Mouse (Mus musculus) limb, embryonic 12.5 days (tissue): ENCODE measurements at regions not wholly inside any gene's neighbourhood (a gene's known extent, or its start where the extent isn't known, plus 50 kb on each side); places are given as distances from the start of the nearest gene placed in this dataset.
"Not testable (repeated sequence)": the region's sequence is repeated elsewhere in the genome, so short reads cannot be mapped to it uniquely, and the experiment has no call there.

Source experiments
- ATAC-seq: fragments of 200-750 bp; cut with Nextera tagmentation; 2 replicates; pipeline ENCODE4 v1.8.0; 2017; ENCODE audit warnings: low read depth, moderate TSS enrichment; ENCODE audit not compliant: insufficient number of reproducible peaks, insufficient read depth, low FRiP score, low TSS enrichment
- H3K27ac ChIP-seq: fragments of 300-500 bp; sonication (generic); 2 replicates; pipeline ENCODE4 v1.5.1; 2016; ENCODE audit warnings: mild to moderate bottlenecking, moderate library complexity
- H3K27me3 ChIP-seq: fragments of 300-500 bp; sonication (generic); 2 replicates; pipeline ENCODE4 v1.6.1; 2016; ENCODE audit warnings: mild to moderate bottlenecking, moderate library complexity
- H3K36me3 ChIP-seq: fragments of 300-500 bp; sonication (generic); 2 replicates; pipeline ENCODE4 v1.6.1; 2016; ENCODE audit warnings: mild to moderate bottlenecking, moderate library complexity
- H3K4me1 ChIP-seq: fragments of 300-500 bp; sonication (generic); replicated peaks from 2 replicates; pipeline ENCODE4 v1.6.1; 2016
- H3K4me2 ChIP-seq: fragments of 300-500 bp; sonication (generic); 2 replicates; pipeline ENCODE4 v1.6.1; 2016; ENCODE audit warnings: mild to moderate bottlenecking, moderate library complexity
- H3K4me3 ChIP-seq: fragments of 300-500 bp; sonication (generic); replicated peaks from 2 replicates; pipeline ENCODE4 v1.5.1; 2016; ENCODE audit warnings: mild to moderate bottlenecking
- H3K9ac ChIP-seq: fragments of 300-500 bp; sonication (generic); replicated peaks from 2 replicates; pipeline ENCODE4 v1.6.1; 2016; ENCODE audit warnings: mild to moderate bottlenecking, moderate library complexity
- H3K9me3 ChIP-seq: fragments of 300-500 bp; sonication (generic); 2 replicates; pipeline ENCODE4 v1.6.1; 2016; ENCODE audit warnings: mild to moderate bottlenecking, moderate library complexity
- WGBS: fragments of 180-500 bp; shearing (Covaris S2); methylation state at CpG from one replicate; pipeline ENCODE4 v1.1.7; 2016; 5-methylcytosine and 5-hydroxymethylcytosine counted together

- not testable (repeated sequence) for H3K27me3 ChIP-seq, H3K9ac ChIP-seq, H3K36me3 ChIP-seq, H3K4me1 ChIP-seq, H3K27ac ChIP-seq, H3K9me3 ChIP-seq, ATAC-seq, H3K4me3 ChIP-seq, H3K4me2 ChIP-seq
- WGBS: 73% methylated on average over 1 of the region's 2 CpGs
These were observed 96.7 kb downstream of the Zfp369 start for GRCm38 (mm10) chr13:65375273-65375672.

- not testable (repeated sequence) for H3K4me3 ChIP-seq, H3K36me3 ChIP-seq, H3K27me3 ChIP-seq, H3K27ac ChIP-seq, H3K4me1 ChIP-seq, H3K4me2 ChIP-seq, ATAC-seq, H3K9me3 ChIP-seq, H3K9ac ChIP-seq
- 51% methylated on average over 21 of the region's 21 CpGs for WGBS
These were observed 100.8 kb downstream of the Zfp369 start for GRCm38 (mm10) chr13:65379411-65379810.

DNA sequence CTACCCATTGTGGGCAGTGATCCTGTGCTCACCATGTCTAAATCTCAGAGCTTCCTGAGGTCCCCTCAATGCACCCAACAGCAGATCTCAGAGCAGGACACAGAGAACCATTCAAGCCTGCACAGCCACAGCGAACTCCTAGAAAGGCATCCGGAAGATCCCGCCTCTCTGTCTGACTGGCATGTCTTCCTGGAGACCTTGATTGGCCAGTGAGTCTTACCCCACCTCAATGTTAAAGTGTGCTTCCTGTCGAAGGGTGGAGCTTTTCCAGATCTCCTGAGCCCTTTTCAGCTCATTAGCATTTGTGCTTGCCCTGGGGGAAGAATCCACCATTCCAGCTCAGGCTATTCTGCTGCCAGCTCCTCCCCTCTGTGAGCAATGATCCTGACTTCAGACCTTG is 97.5 kb upstream of the Gm10139 start:
- 77% methylated on average over 4 of the region's 4 CpGs for WGBS
- ATAC-seq, H3K27me3 ChIP-seq, H3K9ac ChIP-seq, H3K36me3 ChIP-seq, H3K4me2 ChIP-seq, H3K4me3 ChIP-seq, H3K27ac ChIP-seq, H3K9me3 ChIP-seq, H3K4me1 ChIP-seq: not testable (repeated sequence)

DNA sequence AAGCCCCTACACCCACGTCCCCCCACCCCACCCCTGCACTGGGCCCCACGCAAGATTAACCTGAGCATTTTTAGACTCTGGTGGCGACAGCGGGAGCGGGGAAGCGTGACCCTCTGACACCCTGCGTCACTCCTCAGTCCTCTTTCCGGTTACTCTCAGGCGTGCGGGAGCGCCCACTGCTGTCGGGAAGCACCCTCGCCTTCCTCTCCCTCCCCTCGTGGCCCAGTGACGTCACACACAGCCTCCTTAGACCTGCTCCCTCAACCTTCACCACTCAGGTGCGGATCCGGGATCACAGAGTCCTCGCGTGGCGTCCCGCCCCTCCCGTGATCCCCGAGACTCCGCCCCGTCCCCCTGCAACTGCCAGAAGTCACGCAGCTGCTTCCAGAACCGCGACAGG is 92.3 kb upstream of the Gm10139 start:
- ATAC-seq, H3K9me3 ChIP-seq, H3K9ac ChIP-seq, H3K27me3 ChIP-seq, H3K36me3 ChIP-seq, H3K27ac ChIP-seq, H3K4me1 ChIP-seq: not testable (repeated sequence)
- H3K4me2 ChIP-seq: peak overlapping the region; percentile 43
- peak overlapping the region; percentile 23 for H3K4me3 ChIP-seq
- 6% methylated on average over 23 of the region's 28 CpGs for WGBS
